Mouse (Mus musculus) right cerebral cortex, postnatal 14 days (tissue): ENCODE data around the gene Gm21858.
"Not testable (repeated sequence)": the region's sequence is repeated elsewhere in the genome, so short reads cannot be mapped to it uniquely, and the experiment has no call there.

Source experiments
- DNase-seq: peaks from one replicate; pipeline ENCODE4 v3.0.0; 2022

Gm21858 gene

DNA sequence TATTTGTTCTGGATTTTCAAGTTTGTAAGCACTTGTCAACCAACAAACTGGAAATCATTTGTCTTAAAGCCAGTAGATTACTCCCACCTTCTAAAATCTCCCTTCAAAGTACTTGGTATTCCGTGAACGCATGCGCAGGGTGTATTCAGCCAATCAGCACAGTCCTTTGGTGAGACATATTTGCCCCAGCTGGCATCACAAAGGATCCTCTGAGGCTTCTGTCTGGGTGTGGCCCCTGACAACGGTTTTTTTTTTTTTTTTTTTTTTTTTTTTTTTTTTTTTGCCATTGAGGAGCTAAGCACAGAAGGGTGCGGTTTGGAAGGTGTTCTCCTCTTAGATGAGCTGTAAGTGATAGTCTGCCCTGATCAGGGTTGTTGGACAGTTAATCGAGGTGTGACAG, at the start of gene Gm21858:
Gene Gm21858 (plus strand): TSS at position 301 of the 400 bp plus-strand sequence.
- DNase-seq: not testable (repeated sequence)
